Mouse (Mus musculus) limb, embryonic 11.5 days (tissue): ENCODE results near the gene Igsf8. TPM values are rescaled to one million over a fixed set of nuclear protein-coding genes. Genes with fewer than 3 reads are reported as not detected.

ENCODE experiments used
- ATAC-seq: fragments of 200-750 bp; cut with Nextera tagmentation; 2 replicates; pipeline ENCODE4 v1.8.0; 2017; ENCODE audit warnings: low read depth; ENCODE audit not compliant: insufficient number of reproducible peaks, low FRiP score, low TSS enrichment
- DNase-seq: peaks from one replicate; pipeline ENCODE4 v3.0.0-alpha.2; 2015; ENCODE audit warnings: low spot score
- H3K27ac ChIP-seq: fragments of 300-500 bp; sonication (generic); replicated peaks from 2 replicates; pipeline ENCODE4 v1.5.1; 2014; ENCODE audit warnings: low read depth, mild to moderate bottlenecking, low read length
- H3K27me3 ChIP-seq: fragments of 300-500 bp; sonication (generic); 2 replicates; pipeline ENCODE4 v1.6.1; 2014; ENCODE audit warnings: mild to moderate bottlenecking, low read length, mixed read lengths; ENCODE audit not compliant: control insufficient read depth, insufficient read depth
- H3K36me3 ChIP-seq: fragments of 300-500 bp; sonication (generic); 2 replicates; pipeline ENCODE4 v1.6.1; 2014; ENCODE audit warnings: mild to moderate bottlenecking, low read length, moderate library complexity, mixed read lengths; ENCODE audit not compliant: control insufficient read depth, insufficient read depth
- H3K4me1 ChIP-seq: fragments of 300-500 bp; sonication (generic); 2 replicates; pipeline ENCODE4 v1.6.1; 2014; ENCODE audit warnings: low read length, mixed read lengths; ENCODE audit not compliant: control insufficient read depth, insufficient read depth
- H3K4me2 ChIP-seq: fragments of 300-500 bp; sonication (generic); 2 replicates; pipeline ENCODE4 v1.6.1; 2014; ENCODE audit warnings: low read depth, mild to moderate bottlenecking, moderate library complexity; ENCODE audit not compliant: severe bottlenecking
- H3K4me3 ChIP-seq: fragments of 300-500 bp; sonication (generic); 2 replicates; pipeline ENCODE4 v1.5.1; 2014; ENCODE audit warnings: low read depth, low read length
- H3K9ac ChIP-seq: fragments of 300-500 bp; sonication (generic); 2 replicates; pipeline ENCODE4 v1.6.1; 2014; ENCODE audit warnings: mild to moderate bottlenecking, low read length
- H3K9me3 ChIP-seq: fragments of 300-500 bp; sonication (generic); 2 replicates; pipeline ENCODE4 v1.6.1; 2016; ENCODE audit warnings: low read length; ENCODE audit not compliant: control insufficient read depth
- WGBS: fragments of 180-500 bp; shearing (Covaris S2); extraction: QIAGEN DNeasy Blood & Tissue Kit; methylation state at CpG from one replicate; pipeline ENCODE4 v1.1.7; 2014; 5-methylcytosine and 5-hydroxymethylcytosine counted together
- polyA plus RNA-seq: library from polyadenylated mRNA; unstranded; fragments of >200 nt; fragmentation: Nextera tagmentation; extraction: Ambion mirVana; gene quantifications from 2 replicates; pipeline ENCODE4 v1.2.1, GENCODE M21; 2014

Igsf8 gene
- polyA plus RNA-seq, 1 experiment from 2014 or later = 35.4 TPM

- Histone ChIP-seq H3K4me2 (no peak overlapping the region), H3K4me3 (no peak overlapping the region), H3K27ac (no peak overlapping the region), H3K9ac (no peak overlapping the region), H3K36me3 (no peaks in the 10 kb centered on the region; the same call in 1 of the 2 replicates), H3K4me1 (0 out of 2 replicates have a peak, but pooled peaks cover 5% of the 10 kb centered on the region), H3K27me3 (no peaks in the 10 kb centered on the region), H3K9me3 (no peaks in the 10 kb centered on the region)
- WGBS = 60% methylated on average over 15 of the region's 15 CpGs
- DNase-seq (no peak), ATAC-seq (0 out of 2 replicates have a peak, but pooled peaks have one; percentile 3)
Observed at GRCm38 (mm10) chr1:172317946-172318345, 56.5 kb downstream of the Igsf8 start.

- H3K4me3 ChIP-seq = no peak overlapping the region
- H3K4me1 ChIP-seq = 0 out of 2 replicates have a peak, but pooled peaks cover 5% of the 10 kb centered on the region
- DNase-seq = no peak
- no peaks in the 10 kb centered on the region; the same call in 1 of the 2 replicates for H3K36me3 ChIP-seq
- no peaks in the 10 kb centered on the region for H3K9me3 ChIP-seq
- H3K27me3 ChIP-seq = no peaks in the 10 kb centered on the region
- H3K4me2 ChIP-seq = no peak overlapping the region
- ATAC-seq = no peak
- no peak overlapping the region for H3K9ac ChIP-seq
- no peak overlapping the region for H3K27ac ChIP-seq
- 79% methylated on average over 19 of the region's 19 CpGs for WGBS
Observed at GRCm38 (mm10) chr1:172318424-172319035, 57.1 kb downstream of the Igsf8 start.

GRCm38 (mm10) chr1:172319346-172319745 is 57.9 kb downstream of the Igsf8 start:
- no peaks in the 10 kb centered on the region; the same call in 1 of the 2 replicates for H3K36me3 ChIP-seq
- H3K4me1 ChIP-seq = 0 out of 2 replicates have a peak, but pooled peaks cover 5% of the 10 kb centered on the region
- no peak overlapping the region for H3K9ac ChIP-seq
- ATAC-seq (no peak), DNase-seq (no peak)
- no peaks in the 10 kb centered on the region for H3K27me3 ChIP-seq
- H3K27ac ChIP-seq = no peak overlapping the region
- H3K9me3 ChIP-seq = no peaks in the 10 kb centered on the region
- no peak overlapping the region for H3K4me3 ChIP-seq
- 81% methylated on average over 7 of the region's 7 CpGs for WGBS
- H3K4me2 ChIP-seq = no peak overlapping the region

- no peak overlapping the region for H3K27ac ChIP-seq
Observed at GRCm38 (mm10) chr1:172319921-172320411, 58.5 kb downstream of the Igsf8 start.

GRCm38 (mm10) chr1:172322725-172323124 is 61.3 kb downstream of the Igsf8 start:
- Histone ChIP-seq H3K27me3 (peaks cover 26% of the 10 kb centered on the region), H3K27ac (no peak overlapping the region), H3K4me1 (peaks cover 7% of the 10 kb centered on the region), H3K36me3 (no peaks in the 10 kb centered on the region; the same call in none of the 2 replicates), H3K9me3 (no peaks in the 10 kb centered on the region), H3K4me3 (no peak overlapping the region), H3K9ac (no peak overlapping the region), H3K4me2 (no peak overlapping the region)
- DNase-seq (no peak), ATAC-seq (no peak)
- WGBS = 58% methylated on average over 13 of the region's 13 CpGs

More at GRCm38 (mm10) chr1:172319921-172320411, 58.5 kb downstream of the Igsf8 start:
- Histone ChIP-seq H3K36me3 (no peaks in the 10 kb centered on the region; the same call in 1 of the 2 replicates), H3K4me2 (no peak overlapping the region), H3K4me3 (no peak overlapping the region), H3K27me3 (peaks cover 2% of the 10 kb centered on the region), H3K9ac (no peak overlapping the region), H3K9me3 (no peaks in the 10 kb centered on the region), H3K4me1 (0 out of 2 replicates have a peak, but pooled peaks cover 5% of the 10 kb centered on the region)
- ATAC-seq = no peak
- DNase-seq = no peak
- 30% methylated on average over 5 of the region's 5 CpGs for WGBS

GRCm38 (mm10) chr1:172323298-172323697 is 61.9 kb downstream of the Igsf8 start:
- no peak overlapping the region for H3K27ac ChIP-seq
- no peaks in the 10 kb centered on the region for H3K9me3 ChIP-seq
- H3K4me3 ChIP-seq = no peak overlapping the region
- no peak for ATAC-seq
- peaks cover 5% of the 10 kb centered on the region for H3K4me1 ChIP-seq
- no peak overlapping the region for H3K4me2 ChIP-seq
- H3K36me3 ChIP-seq = no peaks in the 10 kb centered on the region; the same call in none of the 2 replicates
- WGBS = 45% methylated on average over 5 of the region's 5 CpGs
- peaks cover 30% of the 10 kb centered on the region for H3K27me3 ChIP-seq
- H3K9ac ChIP-seq = no peak overlapping the region
- DNase-seq = no peak

- Histone ChIP-seq H3K4me2 (no peak overlapping the region), H3K27me3 (peaks cover 33% of the 10 kb centered on the region), H3K9me3 (no peaks in the 10 kb centered on the region), H3K9ac (no peak overlapping the region), H3K4me3 (no peak overlapping the region), H3K36me3 (no peaks in the 10 kb centered on the region; the same call in none of the 2 replicates), H3K4me1 (peaks cover 5% of the 10 kb centered on the region), H3K27ac (no peak overlapping the region)
- no peak for ATAC-seq
- DNase-seq = no peak
- WGBS = 67% methylated on average over 6 of the region's 6 CpGs
Observed at GRCm38 (mm10) chr1:172323801-172324359, 62.4 kb downstream of the Igsf8 start.

GRCm38 (mm10) chr1:172324725-172325124 is 63.3 kb downstream of the Igsf8 start:
- Histone ChIP-seq H3K4me3 (no peak overlapping the region), H3K36me3 (no peaks in the 10 kb centered on the region; the same call in 1 of the 2 replicates), H3K4me1 (peaks cover 5% of the 10 kb centered on the region), H3K27ac (no peak overlapping the region), H3K27me3 (peaks cover 40% of the 10 kb centered on the region), H3K9ac (no peak overlapping the region), H3K9me3 (no peaks in the 10 kb centered on the region), H3K4me2 (no peak overlapping the region)
- no peak for ATAC-seq
- peak; percentile 88 for DNase-seq
- WGBS = 10% methylated on average over 7 of the region's 7 CpGs
